Mouse (Mus musculus): ENCODE results near the gene Cdkal1. TPM values are rescaled to one million over a fixed set of nuclear protein-coding genes. Genes with fewer than 3 reads are reported as not detected.

Cdkal1 gene
- total and polyA plus RNA-seq, 3 experiments = 8.7 to 13.7 (median 9.5) TPM

DNA sequence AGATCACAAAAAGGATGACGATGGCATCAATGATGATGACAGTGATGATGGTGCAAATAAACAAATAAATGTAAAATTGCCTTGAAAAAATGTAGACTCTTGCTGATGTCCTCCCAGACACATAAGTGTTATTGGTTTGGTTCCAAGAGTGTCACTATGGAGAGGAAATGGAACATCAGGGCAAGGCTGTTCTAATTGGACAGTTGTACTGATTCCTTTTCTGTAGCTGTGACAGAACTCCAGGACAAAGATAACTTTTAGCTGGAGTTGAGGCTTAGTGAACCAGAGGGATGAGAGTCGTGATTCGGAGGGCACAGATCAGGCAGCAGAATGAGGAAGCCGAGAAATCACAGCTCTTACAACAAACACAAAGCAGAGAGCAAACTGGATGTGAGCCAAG is 111.7 kb downstream of the Cdkal1 start:
- no peaks in the 10 kb centered on the region for H3K27me3 ChIP-seq (replicated peaks)
- no peak overlapping the region for H3K4me2 ChIP-seq (ENCODE audit: insufficient read depth, low read depth, poor library complexity, severe bottlenecking)
- dilution Hi-C loops (cut with MboI; ENCODE audit: extremely low pct_ligation_motif_present, extremely low pct_unique_long_range_greater_than_20kb, low sequenced_read_pairs) = no loop called here
- H3K36me3 ChIP-seq (replicated peaks in 1 of 2; ENCODE audit: control insufficient read depth in 1 of 2, insufficient read depth in 1 of 2, low read length in 1 of 2) = peaks cover 3 to 8% of the 10 kb centered on the region in 2 experiments
- no peaks in the 10 kb centered on the region for H3K9me3 ChIP-seq (replicated peaks; ENCODE audit: low read length)
- no peak for DNase-seq (ENCODE audit: extremely low read depth)
- H3K4me3 ChIP-seq (replicated peaks in 1 of 3; ENCODE audit: low read depth in 2 of 3, low read length in 2 of 3, poor library complexity in 1 of 3) = no peak overlapping the region
- H3K4me1 ChIP-seq (ENCODE audit: control insufficient read depth in 1 of 2, insufficient read depth in 2 of 2) = peaks cover 0 to 4% of the 10 kb centered on the region in 2 experiments; a peak in 2 of 4 replicates
- no peak for TF ChIP-seq CHD1 (IDR thresholded peaks at IDR 0.05; ENCODE audit: low read depth, low read length)
- TF ChIP-seq JUN (IDR thresholded peaks at IDR 0.05; ENCODE audit: insufficient read depth, low read depth, low read length) = no peak
- no peak for TF ChIP-seq HCFC1 (IDR thresholded peaks at IDR 0.05; ENCODE audit: low read depth, low read length)
- no peak for TF ChIP-seq TBP (conservative IDR thresholded peaks at IDR 0.05; ENCODE audit: low read depth, low read length)
- TF ChIP-seq JUND (conservative IDR thresholded peaks at IDR 0.05; ENCODE audit: low read depth, low read length) = no peak
- TF ChIP-seq NELFE (IDR thresholded peaks at IDR 0.05; ENCODE audit: low read depth, low read length) = no peak
- TF ChIP-seq RAD21 (IDR thresholded peaks at IDR 0.05; ENCODE audit: low read depth, low read length) = no peak
- no peak for TF ChIP-seq MAZ (IDR thresholded peaks at IDR 0.05; ENCODE audit: low read depth, low read length)
- no peak for TF ChIP-seq USF1 (IDR thresholded peaks at IDR 0.05; ENCODE audit: low read depth, low read length)
- no peak for TF ChIP-seq ZMIZ1 (IDR thresholded peaks at IDR 0.05; ENCODE audit: low read depth, low read length)
- no peak for TF ChIP-seq GABPA (IDR thresholded peaks at IDR 0.05; ENCODE audit: insufficient replicate concordance, low read depth, low read length)
- no peak for TF ChIP-seq POLR2A (IDR thresholded peaks at IDR 0.05; ENCODE audit: low read depth, low read length)
- TF ChIP-seq ZNF384 (IDR thresholded peaks at IDR 0.05; ENCODE audit: low read depth, low read length) = no peak
- no peak for TF ChIP-seq EP300 (IDR thresholded peaks at IDR 0.05; ENCODE audit: low read length)
- no peak for TF ChIP-seq NRF1 (IDR thresholded peaks at IDR 0.05; ENCODE audit: low read depth, low read length)
- TF ChIP-seq BHLHE40 (IDR thresholded peaks at IDR 0.05; ENCODE audit: low read depth, low read length) = no peak
- TF ChIP-seq ZKSCAN1 (IDR thresholded peaks at IDR 0.05; ENCODE audit: borderline replicate concordance, low read depth, low read length) = no peak
- H3K27ac ChIP-seq (ENCODE audit: insufficient read depth, low read depth) = no peak overlapping the region
- in situ Hi-C loops (cut with MboI; ENCODE audit: low pct_ligation_motif_present, low pct_unique_long_range_greater_than_20kb, low sequenced_read_pairs) = no loop called here
- no peak overlapping the region for H3K9ac ChIP-seq (ENCODE audit: insufficient read depth, low read depth)
- no peaks in the 10 kb centered on the region for H3K79me2 ChIP-seq (replicated peaks; ENCODE audit: control insufficient read depth, extremely low read depth, insufficient read depth, poor library complexity, severe bottlenecking)

DNA sequence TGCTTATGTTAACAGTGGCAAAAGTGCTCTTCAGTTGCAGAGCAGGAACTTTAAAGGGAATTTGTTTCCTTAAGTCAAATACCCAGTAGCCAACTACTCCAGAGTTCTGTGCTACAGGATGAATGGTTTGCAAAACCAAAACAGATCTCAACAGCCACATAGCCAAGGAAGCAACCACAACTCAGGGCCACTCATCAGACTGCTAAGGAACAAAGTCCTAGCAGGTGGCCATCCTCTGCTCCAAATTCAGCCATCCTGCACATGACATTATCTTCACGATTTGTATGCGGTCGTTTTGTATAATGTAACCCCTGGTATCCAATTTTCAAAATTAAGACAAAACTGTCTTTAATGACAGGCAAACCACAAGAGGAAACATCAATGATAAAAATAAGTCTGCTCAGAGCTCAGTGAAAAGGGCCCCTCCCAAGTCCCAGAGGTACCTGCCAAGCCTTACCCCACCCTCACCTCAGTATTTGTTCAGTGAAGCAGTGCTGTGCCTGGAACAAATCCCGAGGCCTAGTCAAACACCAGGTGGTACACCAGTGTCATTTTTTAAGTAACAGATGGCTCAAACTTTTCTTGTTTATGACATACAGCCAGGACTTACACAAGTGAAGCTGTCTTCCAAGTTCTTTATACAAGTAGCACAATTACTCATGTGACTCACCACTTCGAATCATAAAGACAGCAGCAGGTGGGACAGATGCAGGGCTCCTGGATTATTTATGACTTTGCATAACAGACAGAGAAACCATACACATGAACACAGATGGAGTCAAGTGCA is 117.6 kb downstream of the Cdkal1 start:
- no peaks in the 10 kb centered on the region for H3K27me3 ChIP-seq (replicated peaks)

More for the DNA sequence above, 117.6 kb downstream of the Cdkal1 start:
- Histone ChIP-seq H3K36me3 (replicated peaks in 1 of 2; ENCODE audit: control insufficient read depth in 1 of 2, insufficient read depth in 1 of 2, low read length in 1 of 2) (peaks cover 0 to 2% of the 10 kb centered on the region in 2 experiments), H3K4me1 (ENCODE audit: control insufficient read depth in 1 of 2, insufficient read depth in 2 of 2) (peaks cover 0 to 21% of the 10 kb centered on the region in 2 experiments; a peak in 3 of 4 replicates), H3K79me2 (replicated peaks; ENCODE audit: control insufficient read depth, extremely low read depth, insufficient read depth, poor library complexity, severe bottlenecking) (no peaks in the 10 kb centered on the region), H3K9ac (ENCODE audit: insufficient read depth, low read depth) (no peak overlapping the region), H3K9me3 (replicated peaks; ENCODE audit: low read length) (no peaks in the 10 kb centered on the region), H3K4me2 (ENCODE audit: insufficient read depth, low read depth, poor library complexity, severe bottlenecking) (no peak overlapping the region), H3K27ac (ENCODE audit: insufficient read depth, low read depth) (no peak overlapping the region), H3K4me3 (replicated peaks in 1 of 3; ENCODE audit: low read depth in 2 of 3, low read length in 2 of 3, poor library complexity in 1 of 3) (no peak overlapping the region)
- TF ChIP-seq MAZ (IDR thresholded peaks at IDR 0.05; ENCODE audit: low read depth, low read length) (no peak), RCOR1 (conservative IDR thresholded peaks at IDR 0.05; ENCODE audit: low read depth, low read length) (no peak), SIN3A (IDR thresholded peaks at IDR 0.05; ENCODE audit: low read length) (no peak), JUN (IDR thresholded peaks at IDR 0.05; ENCODE audit: insufficient read depth, low read depth, low read length) (no peak), ZNF384 (IDR thresholded peaks at IDR 0.05; ENCODE audit: low read depth, low read length) (no peak), GABPA (IDR thresholded peaks at IDR 0.05; ENCODE audit: insufficient replicate concordance, low read depth, low read length) (no peak), MAFK (IDR thresholded peaks at IDR 0.05; ENCODE audit: insufficient replicate concordance, low read length) (no peak)
- dilution Hi-C loops (cut with MboI; ENCODE audit: extremely low pct_ligation_motif_present, extremely low pct_unique_long_range_greater_than_20kb, low sequenced_read_pairs) (no loop called here), in situ Hi-C loops (cut with MboI; ENCODE audit: low pct_ligation_motif_present, low pct_unique_long_range_greater_than_20kb, low sequenced_read_pairs) (no loop called here)
- DNase-seq (ENCODE audit: extremely low read depth) = peak; percentile 38
